ENCODE assay signal across 17 mouse cellular contexts in the genomic region with DNA sequence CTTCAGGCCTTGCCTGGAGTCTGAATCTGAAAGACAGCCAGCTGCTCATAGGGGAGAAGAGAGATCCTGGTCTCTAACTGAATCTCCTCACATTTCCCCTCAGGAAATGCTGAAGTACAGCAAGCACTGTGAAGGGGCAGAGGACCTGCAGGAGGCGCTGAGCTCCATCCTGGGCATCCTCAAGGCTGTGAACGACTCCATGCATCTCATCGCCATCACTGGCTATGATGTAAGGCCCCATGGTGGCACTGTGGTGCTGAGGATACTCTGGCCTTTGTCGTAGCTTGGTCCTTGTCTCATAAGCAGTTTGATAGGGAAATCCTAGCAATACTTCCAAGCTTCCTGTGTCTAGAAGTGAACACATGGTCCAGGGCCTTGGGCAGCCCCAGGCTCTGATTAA. TPM values are rescaled to one million over a fixed set of nuclear protein-coding genes. Genes with fewer than 3 reads are reported as not detected.
A peak's percentile ranks its signal among the peaks of the same experiment; 100 is the strongest.
DNase-seq lines count a peak whose midpoint lies in the region; ATAC-seq and TF ChIP-seq lines count a peak whose summit lies in the region.
"Had no signal": no experiment of that assay in that cellular context is flagged by ENCODE, and none has a peak within 500 bp of the region (broad histone marks: within the 10 kb centered on the region; RNA-seq: fewer than 3 reads in every experiment).

No protein-coding gene starts in this region.

- H3K9me3 ChIP-seq in liver, embryonic 11.5 days (ENCODE audit: control insufficient read depth, low read length) = no peaks in the 10 kb centered on the region
- no peaks in the 10 kb centered on the region for H3K9me3 ChIP-seq in liver, postnatal 0 days (ENCODE audit: low read length)
- H3K9me3 ChIP-seq: heart, embryonic 15.5 days; midbrain, embryonic 15.5 days; neural tube, embryonic 13.5 days had no signal

- WGBS in liver, embryonic 11.5 days = 50% methylated on average over 4 of the region's 4 CpGs
- WGBS in liver, postnatal 0 days (ENCODE audit: insufficient replicate concordance) = 42% methylated on average over 4 of the region's 4 CpGs

- H3K36me3 ChIP-seq in liver, embryonic 11.5 days (ENCODE audit: control insufficient read depth, insufficient read depth, low read length) = peaks cover 4% of the 10 kb centered on the region; the same call in 1 of the 2 replicates
- H3K36me3 ChIP-seq in liver, postnatal 0 days (replicated peaks; ENCODE audit: insufficient read depth, low read length) = no peaks in the 10 kb centered on the region

- no peaks in the 10 kb centered on the region for H3K27me3 ChIP-seq in liver, embryonic 11.5 days (replicated peaks; ENCODE audit: control insufficient read depth, insufficient read depth, low read length)
- no peaks in the 10 kb centered on the region for H3K27me3 ChIP-seq in liver, postnatal 0 days (ENCODE audit: insufficient read depth, low read length)
- H3K27me3 ChIP-seq: heart, embryonic 15.5 days; midbrain, embryonic 15.5 days; neural tube, embryonic 13.5 days had no signal

- H3K4me1 ChIP-seq in liver, embryonic 11.5 days (replicated peaks; ENCODE audit: control insufficient read depth, insufficient read depth, low read length) = no peaks in the 10 kb centered on the region
- H3K4me1 ChIP-seq in liver, postnatal 0 days (ENCODE audit: insufficient read depth) = no peaks in the 10 kb centered on the region
- H3K4me1 ChIP-seq: heart, embryonic 15.5 days; midbrain, embryonic 15.5 days; neural tube, embryonic 13.5 days had no signal

- peak; percentile 15 for DNase-seq in liver
- DNase-seq in liver, embryonic 11.5 days (ENCODE audit: low spot score) = no peak
- DNase-seq in liver, postnatal 0 days = peak; percentile 46
- DNase-seq in adrenal gland, postnatal 14 days = no peak
- DNase-seq in gastrocnemius, postnatal 10 days = no peak
- DNase-seq: cerebellum, adult 9-10 months; gastrocnemius, postnatal 25 days; thymus, adult 18-20 months had no signal

- H3K4me3 ChIP-seq in liver, embryonic 11.5 days (ENCODE audit: low read depth, low read length) = no peak overlapping the region
- H3K4me3 ChIP-seq in liver, postnatal 0 days (ENCODE audit: low read depth, low read length) = no peak overlapping the region
- H3K4me3 ChIP-seq: heart, embryonic 15.5 days; midbrain, embryonic 15.5 days; neural tube, embryonic 13.5 days had no signal

- no peak for ATAC-seq in liver, embryonic 11.5 days (replicated peaks; ENCODE audit: low FRiP score)
- peak; percentile 75 for ATAC-seq in common myeloid progenitor, adult 5-6 weeks (replicated peaks; ENCODE audit: low read depth, poor library complexity, severe bottlenecking)
- peak; percentile 82 for ATAC-seq in liver, postnatal 0 days
- ATAC-seq in monocyte, adult 5-6 weeks (replicated peaks; ENCODE audit: insufficient number of reproducible peaks, low FRiP score, low TSS enrichment, poor library complexity, severe bottlenecking) = peak; percentile 80
- no peak for ATAC-seq in erythroblast, adult 5-6 weeks (replicated peaks; ENCODE audit: low FRiP score, poor library complexity, severe bottlenecking)
- ATAC-seq: forebrain, embryonic 16.5 days; hindbrain, embryonic 16.5 days; midbrain, embryonic 15.5 days had no signal

- TF ChIP-seq CTCF in liver, postnatal 0 days (IDR thresholded peaks at IDR 0.05; ENCODE audit: low read depth) = peak; percentile 73

- H3K27ac ChIP-seq in liver, embryonic 11.5 days (ENCODE audit: low read depth, low read length) = no peak overlapping the region
- H3K27ac ChIP-seq in liver, postnatal 0 days (ENCODE audit: low read depth) = no peak overlapping the region
- H3K27ac ChIP-seq: heart, embryonic 15.5 days; midbrain, embryonic 15.5 days; neural tube, embryonic 13.5 days had no signal

- TF ChIP-seq EP300 in liver, postnatal 0 days (IDR thresholded peaks at IDR 0.05; ENCODE audit: low read depth) = no peak

- H3K4me2 ChIP-seq in liver, embryonic 11.5 days = no peak overlapping the region
- no peak overlapping the region for H3K4me2 ChIP-seq in liver, postnatal 0 days (ENCODE audit: low read depth, low read length)
- H3K4me2 ChIP-seq: heart, embryonic 15.5 days; midbrain, embryonic 15.5 days; neural tube, embryonic 13.5 days had no signal

- no peak overlapping the region for H3K9ac ChIP-seq in liver, embryonic 11.5 days (ENCODE audit: low read depth, low read length)
- H3K9ac ChIP-seq in liver, postnatal 0 days (replicated peaks) = no peak overlapping the region
- H3K9ac ChIP-seq: heart, embryonic 15.5 days; midbrain, embryonic 15.5 days; neural tube, embryonic 13.5 days had no signal

RNA-seq across cellular contexts. Expression of a gene that starts 15.5 kb away (rescaled TPM):
- polyA plus RNA-seq in liver, embryonic 11.5 days (2014; fragmentation: Nextera tagmentation; extraction: Ambion mirVana) = 2.9 and 3.8 TPM in 2 replicates
- total RNA-seq in common myeloid progenitor, adult 5-6 weeks (2017) = not detected in 2 replicates
- 35.1 and 36.0 TPM in 2 replicates for polyA plus RNA-seq in liver, postnatal 0 days (2015; fragmentation: Nextera tagmentation; extraction: Ambion mirVana)
- 0.85 TPM in 1 of 3 replicates, not detected in the others for total RNA-seq in monocyte, adult 5-6 weeks (2017)
- 1.3 and 13.2 TPM in 2 replicates for total RNA-seq in adrenal gland, postnatal 14 days (2021)
- not detected for total RNA-seq in gastrocnemius, postnatal 10 days (2021)
- not detected in 2 replicates for total RNA-seq in erythroblast, adult 5-6 weeks (2015; ENCODE audit: low replicate concordance)
- total RNA-seq in erythroblast, adult 5-6 weeks (2017; ENCODE audit: low replicate concordance) = not detected in 2 replicates
- total RNA-seq: gastrocnemius, postnatal 25 days had no signal
- polyA plus RNA-seq: embryonic facial prominence, embryonic 14.5 days; forebrain, embryonic 16.5 days; hindbrain, embryonic 16.5 days; midbrain, embryonic 15.5 days had no signal

RNA-seq across cellular contexts. Expression of a gene that starts 26.8 kb away (rescaled TPM):
- polyA plus RNA-seq in liver, embryonic 11.5 days (2014; fragmentation: Nextera tagmentation; extraction: Ambion mirVana) = 59.5 and 61.1 TPM in 2 replicates
- total RNA-seq in common myeloid progenitor, adult 5-6 weeks (2017) = 3.1 and 5.8 TPM in 2 replicates
- 531 and 542 TPM in 2 replicates for polyA plus RNA-seq in liver, postnatal 0 days (2015; fragmentation: Nextera tagmentation; extraction: Ambion mirVana)
- 39.9 to 65.1 TPM (median 44.8 TPM) in 3 replicates for total RNA-seq in monocyte, adult 5-6 weeks (2017)
- 4.9 and 76.6 TPM in 2 replicates for total RNA-seq in adrenal gland, postnatal 14 days (2021)
- total RNA-seq in gastrocnemius, postnatal 10 days (2021) = under 1 TPM in 1 of 2 experiments, not detected in 1; 0.56 TPM
- total RNA-seq in erythroblast, adult 5-6 weeks (2015; ENCODE audit: low replicate concordance) = 0.77 and 17.6 TPM in 2 replicates
- 15.5 and 20.8 TPM in 2 replicates for total RNA-seq in erythroblast, adult 5-6 weeks (2017; ENCODE audit: low replicate concordance)

RNA-seq across cellular contexts. Expression of a gene that starts 50.4 kb away (rescaled TPM):
- polyA plus RNA-seq in liver, embryonic 11.5 days (2014; fragmentation: Nextera tagmentation; extraction: Ambion mirVana) = 13.5 and 15.9 TPM in 2 replicates
- total RNA-seq in common myeloid progenitor, adult 5-6 weeks (2017) = 0.23 TPM in 1 of 2 replicates, not detected in the other
- polyA plus RNA-seq in liver, postnatal 0 days (2015; fragmentation: Nextera tagmentation; extraction: Ambion mirVana) = 93.8 and 97.1 TPM in 2 replicates
- total RNA-seq in monocyte, adult 5-6 weeks (2017) = 0.68 TPM in 1 of 3 replicates, not detected in the others
- 1.0 and 28.4 TPM in 2 replicates for total RNA-seq in adrenal gland, postnatal 14 days (2021)
- under 1 TPM in 1 of 2 experiments, not detected in 1; 0.32 TPM for total RNA-seq in gastrocnemius, postnatal 10 days (2021)
- not detected in 2 replicates for total RNA-seq in erythroblast, adult 5-6 weeks (2015; ENCODE audit: low replicate concordance)
- total RNA-seq in erythroblast, adult 5-6 weeks (2017; ENCODE audit: low replicate concordance) = not detected in 2 replicates
- total RNA-seq: gastrocnemius, postnatal 25 days had no signal

Comparison
In these comparisons a context has a peak if more than half of its experiments do, and no peak if none do; other contexts are left out.
1. DNase-seq: peak in liver (single experiment) and liver, postnatal 0 days (single experiment); none in liver, embryonic 11.5 days (single experiment), adrenal gland, postnatal 14 days (single experiment) and gastrocnemius, postnatal 10 days (single experiment).
2. ATAC-seq: peak in common myeloid progenitor, adult 5-6 weeks (single experiment), liver, postnatal 0 days (single experiment) and monocyte, adult 5-6 weeks (single experiment); none in liver, embryonic 11.5 days (single experiment) and erythroblast, adult 5-6 weeks (single experiment).